Mouse (Mus musculus) yolk sac, embryonic 10.5 days (tissue): ENCODE measurements around the gene Dnm1.
A peak's percentile ranks its signal among the peaks of the same experiment; 100 is the strongest.

ENCODE experiments used
- DNase-seq: peaks from one replicate; pipeline ENCODE4 v3.0.0-alpha.2; 2017; ENCODE audit warnings: low spot score

Dnm1 gene

DNA sequence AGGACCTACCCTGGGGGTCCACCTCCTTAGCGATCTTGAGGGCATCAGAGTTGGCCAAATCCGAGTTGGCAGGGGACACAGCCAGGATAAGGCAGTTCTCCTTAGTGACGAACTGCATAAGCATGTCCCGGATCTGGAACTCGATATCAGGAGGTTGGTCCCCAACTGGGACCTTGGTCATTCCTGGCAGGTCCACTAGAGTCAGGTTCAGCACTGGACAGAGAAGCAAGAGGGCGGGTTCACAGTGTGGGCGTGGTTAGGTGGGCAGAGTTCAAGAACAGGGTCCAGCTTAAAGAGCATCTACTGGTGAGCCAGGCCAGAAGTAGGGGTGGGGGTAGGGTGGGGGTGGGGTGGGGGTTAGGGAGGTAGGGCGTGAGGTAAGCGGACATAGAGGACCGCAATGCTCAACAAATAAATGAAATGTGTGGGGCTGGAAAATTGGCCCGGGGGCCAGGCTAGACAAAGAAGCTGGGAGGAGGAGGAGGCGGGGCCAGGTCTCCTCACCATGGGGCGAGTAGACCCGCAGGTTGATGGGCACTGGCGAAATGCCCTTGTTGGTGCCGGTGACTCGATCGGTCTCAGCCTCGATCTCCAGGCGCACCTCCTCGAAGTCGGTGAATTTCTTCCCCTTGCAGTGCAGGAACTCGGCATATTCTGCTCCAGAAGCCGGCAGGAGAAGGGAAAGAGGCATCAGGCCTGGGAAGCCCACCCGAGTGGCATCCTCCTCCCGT, 13.1 kb downstream of the Dnm1 start:
- no peak for DNase-seq

DNA sequence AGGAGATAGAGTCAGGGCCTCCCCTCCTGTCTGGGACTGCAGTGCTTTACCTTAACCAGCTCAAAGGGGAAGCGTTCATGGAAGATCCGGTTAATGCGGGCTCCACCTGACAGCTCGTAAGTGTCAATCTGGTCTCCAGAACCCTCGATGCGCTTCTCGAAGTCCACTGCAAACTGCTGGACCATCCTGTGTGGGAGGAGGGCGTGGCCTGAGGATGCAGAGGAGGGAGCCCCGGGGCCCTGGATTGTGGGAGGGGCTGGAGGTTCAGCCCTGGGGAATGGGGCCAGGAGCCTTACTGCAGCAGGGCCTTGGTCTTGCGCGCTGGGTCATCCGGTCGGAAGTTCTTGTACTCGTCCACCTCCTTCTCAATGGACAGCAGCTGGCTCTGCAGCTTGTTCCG, 17.2 kb downstream of the Dnm1 start:
- no peak for DNase-seq

DNA sequence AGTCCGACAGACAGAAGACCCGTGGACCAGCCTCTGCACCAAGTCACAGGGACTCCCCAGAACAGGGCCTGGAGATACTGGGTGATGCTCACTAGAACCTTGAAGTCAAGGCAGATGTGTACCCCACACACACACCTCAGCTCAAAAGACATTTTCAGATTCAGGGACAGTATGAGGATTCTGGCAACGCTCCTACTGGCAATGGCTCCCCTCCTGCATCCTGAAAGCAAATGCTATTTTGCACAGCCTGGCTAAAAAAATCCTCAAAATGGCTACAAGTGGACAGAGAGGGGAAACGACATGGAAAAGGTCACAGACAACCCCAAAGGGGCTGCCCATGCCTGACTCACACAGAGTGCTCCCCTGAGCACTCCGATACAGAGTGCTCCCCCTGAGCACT, 21.0 kb downstream of the Dnm1 start:
- DNase-seq, result no peak

DNA sequence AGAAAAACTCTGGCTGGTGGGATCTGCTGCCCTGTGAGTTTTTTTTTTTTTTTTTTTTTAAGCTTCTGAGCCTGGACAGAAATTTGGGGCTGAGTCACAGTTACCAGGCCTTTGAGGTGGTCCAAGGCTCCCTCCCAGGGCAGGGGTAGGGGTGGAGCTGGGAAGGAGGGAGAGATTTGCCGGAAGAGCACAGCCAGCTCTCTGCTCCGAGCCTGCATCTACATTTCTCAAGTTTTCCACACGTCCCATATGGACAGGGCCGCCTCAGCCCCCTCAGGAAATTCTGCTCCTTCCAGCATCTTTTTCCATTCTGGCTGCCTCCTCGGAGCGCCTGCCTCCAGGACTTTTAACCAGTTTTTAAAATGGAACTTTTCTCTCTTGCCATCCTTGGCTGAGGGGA, 23.6 kb downstream of the Dnm1 start:
- DNase-seq, result no peak

DNA sequence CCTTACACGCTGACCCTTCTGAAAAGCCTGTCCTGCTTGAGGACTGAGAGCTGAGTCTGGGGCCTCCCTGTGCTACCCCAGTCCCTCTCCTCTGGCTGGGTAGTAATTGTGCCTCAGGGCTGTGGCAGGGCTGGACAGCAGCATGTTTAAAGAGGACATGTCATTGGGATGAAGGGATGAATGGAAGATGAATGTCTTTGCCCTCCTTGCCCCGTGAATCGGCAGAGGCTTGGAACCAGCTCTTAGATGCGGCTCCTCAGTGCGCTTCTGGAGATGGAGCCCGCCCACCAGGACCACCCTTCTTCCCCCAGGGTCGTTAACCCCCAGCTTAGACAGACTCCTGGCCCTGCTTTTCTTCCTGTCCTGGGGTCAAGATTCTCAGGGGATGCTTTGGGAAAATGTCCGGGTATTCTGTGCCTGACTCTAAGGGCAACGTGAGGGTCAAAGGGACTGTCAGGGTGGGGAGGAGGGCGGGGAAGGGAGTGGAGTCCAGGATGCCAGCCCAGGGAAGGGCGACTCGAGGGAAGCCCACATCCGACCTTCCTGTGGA, 24.2 kb downstream of the Dnm1 start:
- peak; percentile 18 for DNase-seq

DNA sequence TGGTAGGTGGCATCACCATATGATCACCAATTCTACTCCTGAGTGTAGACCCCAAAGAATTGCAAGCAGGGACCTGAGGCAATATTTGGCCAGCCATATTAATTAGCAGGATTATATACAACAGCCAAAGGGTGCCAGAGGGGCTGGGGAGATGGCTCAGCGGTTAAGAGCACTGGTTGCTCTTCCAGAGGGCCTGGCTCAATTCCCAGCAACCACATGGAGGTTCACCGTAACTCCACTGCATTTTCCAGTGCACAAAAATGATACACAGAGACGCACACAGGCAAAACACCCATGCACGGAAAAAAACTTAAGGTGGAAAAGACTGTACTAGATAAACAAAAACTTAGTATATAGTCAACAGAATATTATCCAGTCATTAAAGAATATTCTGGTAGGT, 25.9 kb downstream of the Dnm1 start:
- DNase-seq, result no peak

DNA sequence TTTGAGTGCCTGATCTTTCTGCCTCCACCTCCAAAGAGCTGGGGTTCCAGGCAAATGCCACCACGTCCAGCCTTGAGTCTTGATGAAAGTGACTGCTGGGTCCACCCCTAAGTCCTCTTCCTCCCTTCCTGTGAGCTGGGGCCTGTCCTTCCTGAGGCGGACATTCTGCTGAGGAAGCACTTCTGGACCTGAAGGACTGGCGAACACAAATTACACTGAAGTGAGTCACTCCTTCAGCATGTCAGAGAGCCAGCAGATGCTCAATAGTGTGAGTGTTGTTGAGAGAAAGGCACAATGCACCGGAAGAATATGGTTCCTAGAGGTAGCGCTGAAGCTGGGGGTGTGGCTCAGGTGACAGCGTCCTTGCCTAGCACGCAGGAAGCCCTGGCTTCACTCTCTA, 27.8 kb downstream of the Dnm1 start:
- DNase-seq, result peak; percentile 61

DNA sequence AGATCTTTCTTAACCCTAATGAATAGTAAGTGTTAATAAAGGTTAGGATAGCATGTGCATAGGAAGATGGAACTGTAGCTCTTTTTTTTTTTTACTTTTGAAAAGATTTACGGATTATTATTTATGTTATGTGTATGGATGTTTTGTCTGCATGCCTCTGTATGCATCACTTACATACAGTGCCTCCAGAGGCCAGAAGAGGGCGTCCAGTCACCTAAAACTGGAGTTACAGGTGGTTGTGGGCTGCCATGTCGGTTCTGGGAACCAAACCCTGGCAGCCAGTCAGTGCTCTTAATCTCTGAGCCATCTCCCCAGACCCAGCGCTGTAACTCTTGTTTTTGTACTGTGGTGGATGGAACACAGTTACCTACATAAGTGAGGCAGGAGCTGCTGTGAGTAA, 28.8 kb downstream of the Dnm1 start:
- no peak for DNase-seq

DNA sequence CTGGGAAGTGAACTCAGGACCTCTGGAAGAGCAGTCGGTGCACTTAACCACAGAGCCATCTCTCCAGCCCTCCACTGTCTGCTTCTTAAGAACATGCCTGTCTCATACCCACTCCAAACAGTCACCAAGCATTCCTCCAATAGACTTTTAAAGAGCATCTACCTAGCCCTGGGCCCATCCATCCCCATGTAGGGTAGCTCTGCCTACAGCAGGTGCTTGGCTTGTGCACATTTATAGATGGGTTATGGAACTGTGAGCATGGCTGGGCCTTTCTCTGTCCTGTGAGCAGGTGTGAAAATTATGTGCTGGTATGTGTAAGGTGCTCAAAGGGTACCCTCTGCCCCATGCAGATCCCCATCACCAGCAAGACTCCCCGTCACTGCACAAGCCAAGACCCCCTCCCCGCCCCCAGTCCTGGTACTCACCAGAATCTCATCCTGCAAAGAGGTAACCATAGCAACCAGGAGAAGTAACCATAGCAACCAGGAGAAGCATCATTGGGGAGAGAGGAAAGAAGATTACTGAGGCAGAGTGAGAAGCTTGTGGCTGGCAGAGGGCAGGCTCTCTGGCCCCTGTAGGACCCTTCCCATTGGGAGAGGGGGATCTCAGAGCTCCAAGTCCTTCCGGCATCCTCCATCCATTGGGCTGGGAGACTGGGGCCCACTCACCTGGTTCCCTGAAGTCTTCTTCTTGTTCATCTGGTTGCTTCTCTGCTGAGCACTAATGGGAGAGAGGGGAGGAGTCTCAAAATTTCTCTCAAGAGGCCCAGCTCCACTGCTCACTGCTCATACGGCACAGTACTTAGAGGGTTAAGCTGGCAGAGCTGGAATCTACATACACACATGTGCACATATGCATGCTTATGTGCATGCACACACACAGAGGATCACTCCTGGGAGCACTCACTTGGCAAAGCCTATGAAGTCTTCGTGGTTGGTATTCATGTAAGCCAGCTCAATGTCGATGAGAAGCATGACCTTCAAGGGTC, 30.1 kb downstream of the Dnm1 start:
- DNase-seq, result no peak

DNA sequence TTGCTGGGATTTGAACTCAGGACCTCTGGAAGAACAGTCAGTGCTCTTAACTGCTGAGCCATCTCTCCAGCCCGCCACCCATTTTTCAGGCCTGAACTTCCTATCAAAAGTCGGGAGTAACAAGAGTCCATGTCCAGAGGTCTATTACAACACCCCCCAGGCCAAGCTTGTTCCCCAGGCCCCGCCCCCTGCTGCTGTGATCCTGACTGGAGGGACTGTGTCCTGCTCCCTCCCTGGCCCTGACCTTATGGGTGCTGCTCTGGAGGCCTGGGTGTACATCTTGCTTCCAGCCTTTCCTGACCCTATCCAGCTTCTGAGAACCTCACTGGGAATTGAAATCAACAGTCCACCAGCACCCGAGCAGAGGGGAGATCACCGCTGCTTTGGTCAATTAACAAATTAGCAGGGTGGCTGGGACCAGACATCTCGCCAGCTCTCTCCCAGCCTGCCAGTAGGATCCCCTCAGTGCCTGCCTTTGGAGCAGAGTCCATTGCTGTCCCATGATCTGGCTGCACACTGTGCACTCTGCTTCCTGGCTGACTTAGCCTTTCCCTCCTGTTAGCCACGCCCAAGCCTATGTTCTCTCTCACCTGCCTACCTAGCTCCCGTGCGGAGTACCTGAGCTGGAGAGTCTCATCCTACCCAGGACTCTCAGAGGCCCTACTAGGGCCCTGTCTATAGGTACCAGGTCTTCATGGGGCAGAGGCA, 31.4 kb downstream of the Dnm1 start:
- DNase-seq, result peak; percentile 85

DNA sequence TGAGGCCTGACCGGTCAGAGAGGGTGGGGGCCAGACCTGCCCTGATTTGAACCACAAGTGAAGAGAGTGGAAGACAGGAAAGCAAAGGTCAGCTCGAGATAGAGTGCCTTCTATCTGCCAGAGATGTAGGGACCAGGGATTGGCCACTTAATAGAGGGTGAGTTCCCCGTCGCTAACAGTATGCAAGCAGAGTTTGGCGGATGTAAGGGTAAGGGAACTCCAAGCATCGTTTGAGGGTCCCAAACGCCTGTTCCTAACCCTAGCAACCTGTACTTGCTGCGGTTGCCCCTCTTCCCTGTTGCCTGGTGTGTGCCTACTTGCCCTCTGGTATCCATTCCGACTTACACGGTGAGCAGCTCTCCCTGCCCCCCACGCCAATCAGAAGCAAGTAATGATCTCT, 32.4 kb downstream of the Dnm1 start:
- no peak for DNase-seq

DNA sequence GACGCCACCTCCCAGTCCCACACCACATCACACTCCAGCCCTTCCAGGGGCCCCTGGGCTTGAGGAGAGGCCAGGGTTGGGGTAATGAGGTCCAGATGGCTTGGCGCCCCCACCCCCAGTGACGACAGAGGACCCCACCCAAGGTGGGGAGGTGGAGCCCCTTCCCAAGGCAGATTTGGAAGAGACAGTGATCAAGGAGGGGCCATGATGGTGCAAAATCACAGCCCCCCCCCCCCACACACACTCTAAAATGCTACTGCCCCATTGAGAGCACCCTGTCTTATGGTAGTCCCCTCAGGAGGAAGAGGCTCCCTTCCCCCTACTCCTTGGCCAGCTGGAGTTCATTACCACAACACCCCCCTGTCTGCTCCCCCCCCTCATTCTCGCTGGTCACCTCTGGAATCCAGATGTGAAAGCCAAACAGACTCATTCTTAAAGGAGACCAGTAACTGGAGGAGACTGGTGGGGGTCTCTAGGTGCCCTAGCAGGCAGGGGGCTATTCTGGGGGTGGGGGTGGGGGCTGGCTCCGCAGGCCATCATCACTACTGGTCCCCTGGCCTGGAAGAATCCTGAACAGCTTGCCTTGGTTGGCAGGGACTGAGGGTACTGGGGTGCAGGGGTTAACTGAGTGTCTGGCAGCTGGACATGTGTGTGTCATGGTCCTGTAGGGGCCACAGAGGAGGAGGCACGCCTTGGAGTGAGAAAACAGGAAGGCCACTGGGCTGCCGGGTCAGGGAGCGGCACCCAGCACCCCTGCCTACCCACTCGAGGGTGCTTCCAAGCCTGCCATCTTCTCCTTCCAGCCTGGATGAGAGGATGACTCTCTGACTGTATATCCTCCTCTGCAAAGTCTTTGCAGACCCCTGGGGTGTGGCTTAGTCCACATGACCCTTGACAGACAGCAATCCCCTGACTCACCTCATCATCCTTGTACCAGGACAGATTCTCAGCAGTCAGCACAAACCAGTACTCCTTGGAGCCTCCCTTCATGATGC, 33.3 kb downstream of the Dnm1 start:
- peak; percentile 43 for DNase-seq

DNA sequence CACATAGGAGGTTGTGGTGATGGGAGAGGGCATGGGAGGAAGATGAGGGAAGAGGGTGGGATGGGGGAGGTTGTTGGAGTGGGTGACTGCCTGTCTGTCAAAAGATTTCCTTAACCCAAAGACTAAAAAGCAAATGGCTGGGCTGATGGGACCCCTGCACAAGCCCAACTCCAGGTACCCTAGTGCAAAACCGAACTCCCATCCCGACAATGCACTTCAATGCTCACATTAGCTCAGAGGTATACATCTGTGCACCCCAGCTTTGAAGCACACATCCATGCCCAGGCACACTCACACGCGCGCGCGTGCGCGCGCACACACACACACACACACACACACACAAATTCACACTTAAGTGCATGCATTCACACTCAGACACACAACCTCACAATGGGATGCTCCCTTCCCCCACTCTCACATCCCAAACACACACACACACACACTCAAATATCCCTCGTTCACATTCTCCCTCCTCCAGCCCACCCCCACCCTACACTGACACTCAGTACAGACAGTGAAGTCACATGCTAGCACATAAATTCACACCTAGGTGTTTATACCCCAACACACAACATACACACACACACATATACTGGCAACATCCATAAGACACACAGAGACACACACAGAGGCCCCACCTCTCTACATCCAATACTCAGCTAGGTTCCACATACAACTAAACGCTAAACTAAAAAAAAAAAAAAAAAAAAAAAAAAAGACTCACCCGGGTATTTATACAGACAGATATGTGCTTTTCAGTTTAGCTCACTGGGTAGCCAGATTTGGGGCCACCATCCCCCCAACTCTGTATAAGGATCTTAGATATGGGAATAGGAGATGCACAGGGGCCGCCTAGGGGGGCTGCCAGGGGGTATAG, 34.2 kb downstream of the Dnm1 start:
- DNase-seq, result no peak

DNA sequence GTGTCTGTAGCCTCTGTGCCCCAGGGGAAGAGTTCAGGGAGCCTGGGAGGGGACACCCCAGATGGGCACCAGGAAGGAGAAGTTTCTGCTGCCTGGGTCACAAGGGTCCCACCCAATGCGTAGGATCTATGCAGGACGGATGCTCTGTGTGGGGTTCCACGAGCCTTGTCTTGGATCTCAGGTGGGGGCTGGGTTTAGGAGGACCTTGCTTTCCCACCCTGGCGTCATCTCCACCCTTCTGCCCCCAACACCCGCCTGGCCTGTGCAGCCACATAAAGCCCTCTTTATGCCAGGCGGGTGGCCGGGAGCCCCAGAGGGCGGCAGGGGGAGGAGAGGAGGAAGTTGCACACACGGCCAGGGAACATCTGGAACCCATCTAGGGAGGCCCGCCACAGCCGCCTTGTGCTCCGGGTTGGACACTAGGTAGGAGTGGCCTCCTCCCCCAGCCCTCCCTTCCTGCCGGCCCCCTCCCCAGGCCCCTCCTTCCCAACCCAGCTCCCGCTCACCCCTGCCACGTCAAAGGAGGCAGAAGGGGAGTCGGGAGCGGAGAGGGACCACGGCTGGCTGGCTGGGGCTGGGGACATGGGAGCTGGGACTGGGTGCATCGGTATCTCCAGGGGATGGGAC, 35.2 kb downstream of the Dnm1 start:
- DNase-seq, result peak; percentile 86

DNA sequence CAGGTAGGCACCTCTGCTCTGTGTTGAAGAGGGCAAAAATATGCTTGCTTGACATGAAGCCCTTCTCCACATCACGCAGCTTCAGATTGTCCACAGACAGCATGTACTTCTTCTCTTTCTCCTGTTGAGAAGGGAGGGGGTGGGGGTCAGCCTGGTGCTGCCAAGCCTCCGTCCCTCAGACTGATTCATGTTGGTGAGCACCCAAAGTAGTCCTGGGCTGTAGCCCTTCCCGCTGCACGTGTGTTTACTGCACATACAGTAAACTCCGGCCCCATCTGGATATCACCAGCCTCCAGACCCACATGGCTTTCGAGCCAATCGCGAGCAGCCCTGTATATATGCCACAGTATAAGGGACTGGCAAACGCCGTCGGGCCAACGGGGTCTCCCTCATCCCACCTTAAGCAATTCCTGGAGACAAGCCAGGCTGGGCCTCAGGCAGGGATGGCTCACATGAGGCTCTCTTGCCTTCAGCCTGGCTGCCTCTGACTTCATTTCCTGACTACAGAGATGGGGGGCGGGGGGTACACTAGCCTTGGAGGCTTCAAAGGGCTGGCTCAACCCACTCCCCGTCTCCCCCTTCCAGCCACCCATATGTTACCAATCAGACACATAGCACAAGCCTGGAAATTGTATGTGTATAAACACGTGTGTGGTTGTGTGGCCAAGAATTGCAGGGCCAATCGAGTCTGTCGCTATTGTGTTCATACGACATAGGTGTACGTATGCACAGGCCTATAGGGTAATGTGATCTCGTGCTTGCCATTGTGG, 36.1 kb downstream of the Dnm1 start:
- DNase-seq, result no peak

DNA sequence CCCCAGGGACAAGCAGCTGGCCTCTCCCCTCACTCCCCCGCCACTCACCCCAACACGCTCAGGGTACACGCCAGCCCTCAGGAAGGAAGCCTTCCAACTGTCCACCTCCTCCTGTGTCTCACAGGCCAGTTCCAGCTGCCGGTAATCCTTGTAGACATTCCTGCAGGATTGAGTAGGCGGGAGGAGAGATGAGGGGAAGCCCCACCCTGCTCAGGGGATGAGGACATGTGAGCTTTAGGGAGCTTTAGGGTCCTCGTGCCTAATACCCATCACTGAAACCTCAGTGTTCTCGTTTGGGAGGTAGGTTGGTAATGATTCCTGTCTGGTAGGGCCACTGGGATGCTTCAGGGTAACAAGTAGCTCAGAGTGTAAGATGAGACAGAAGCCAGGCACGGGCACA, 37.4 kb downstream of the Dnm1 start:
- peak; percentile 58 for DNase-seq

DNA sequence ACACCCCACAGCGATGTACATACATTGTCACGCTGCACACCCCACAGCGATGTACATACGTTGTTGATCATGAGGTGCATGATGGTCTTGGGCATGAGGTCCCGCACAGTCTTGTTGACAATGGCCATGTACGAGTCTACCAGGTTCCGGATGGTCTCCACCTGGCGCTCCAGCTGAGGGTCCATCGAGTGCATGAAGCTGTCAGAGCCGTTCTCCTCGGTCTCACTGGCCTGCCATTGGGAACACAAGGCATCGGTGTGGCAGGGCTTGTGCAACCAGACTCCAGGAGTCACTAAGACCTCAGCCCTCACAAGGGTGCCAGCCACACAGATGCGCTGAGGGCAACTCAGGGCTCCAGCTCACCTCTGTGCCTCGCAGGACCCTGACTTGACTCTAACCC, 38.3 kb downstream of the Dnm1 start:
- no peak for DNase-seq

DNA sequence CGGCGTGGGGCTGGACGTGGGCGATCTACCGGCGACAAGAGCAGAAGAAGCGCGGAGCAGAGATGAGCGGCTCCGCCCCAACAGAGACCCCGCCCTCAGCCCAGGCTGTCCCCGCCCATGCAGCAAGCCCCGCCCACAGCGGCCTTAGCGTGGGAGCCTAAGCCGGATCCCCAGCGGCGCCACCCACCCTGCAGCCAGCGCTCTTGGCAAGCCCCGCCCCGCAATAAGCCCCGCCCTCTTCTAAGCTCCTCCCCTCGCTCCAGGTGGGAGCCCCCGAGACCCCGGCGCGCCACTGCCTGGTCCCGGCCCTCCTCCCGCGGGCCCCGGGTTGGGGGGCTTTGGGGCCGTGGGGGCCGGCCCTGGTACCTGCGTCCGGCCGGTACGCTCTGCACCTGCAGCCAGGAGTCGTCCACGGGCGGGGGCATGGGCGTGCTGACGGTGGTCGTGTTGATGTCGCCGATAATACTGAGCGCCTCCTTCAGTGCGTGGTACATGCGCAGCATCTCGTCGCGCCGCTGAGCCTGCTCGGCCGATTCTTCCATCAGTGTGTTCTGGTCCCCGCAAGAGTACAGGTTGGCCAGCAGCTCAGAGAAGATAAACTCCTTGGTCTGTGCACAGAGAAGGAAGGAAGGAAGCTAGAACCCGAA, 40.7 kb downstream of the Dnm1 start:
- peak; percentile 93 for DNase-seq
